Mouse (Mus musculus) midbrain, postnatal 0 days (tissue): ENCODE results near the gene Ccdc50. TPM values are rescaled to one million over a fixed set of nuclear protein-coding genes. Genes with fewer than 3 reads are reported as not detected.

Source experiments
- ATAC-seq: fragments of 200-750 bp; cut with Nextera tagmentation; 2 replicates; pipeline ENCODE4 v1.8.0; 2017; ENCODE audit warnings: moderate number of reproducible peaks, mild to moderate bottlenecking, moderate TSS enrichment, moderate library complexity; ENCODE audit not compliant: low FRiP score
- DNase-seq: peaks from one replicate; pipeline ENCODE4 v3.0.0-alpha.2; 2015; ENCODE audit warnings: low spot score
- H3K27ac ChIP-seq: fragments of 300-500 bp; sonication (generic); 2 replicates; pipeline ENCODE4 v1.5.1; 2014; ENCODE audit warnings: low read depth, mild to moderate bottlenecking, low read length, mixed read lengths
- H3K27me3 ChIP-seq: fragments of 300-500 bp; sonication (generic); 2 replicates; pipeline ENCODE4 v1.6.1; 2014; ENCODE audit warnings: low read length, control low read depth, mixed read lengths; ENCODE audit not compliant: insufficient read depth
- H3K36me3 ChIP-seq: fragments of 300-500 bp; sonication (generic); 2 replicates; pipeline ENCODE4 v1.6.1; 2014; ENCODE audit warnings: low read length, control low read depth, mixed read lengths; ENCODE audit not compliant: insufficient read depth
- H3K4me1 ChIP-seq: fragments of 300-500 bp; sonication (generic); 2 replicates; pipeline ENCODE4 v1.6.1; 2014; ENCODE audit warnings: mild to moderate bottlenecking, control low read depth, antibody characterized with exemption, low read length, mixed read lengths; ENCODE audit not compliant: insufficient read depth
- H3K4me2 ChIP-seq: fragments of 300-500 bp; sonication (generic); 2 replicates; pipeline ENCODE4 v1.6.1; 2014; ENCODE audit warnings: low read depth, mild to moderate bottlenecking, low read length, mixed read lengths; ENCODE audit not compliant: poor library complexity, severe bottlenecking
- H3K4me3 ChIP-seq: fragments of 300-500 bp; sonication (generic); 2 replicates; pipeline ENCODE4 v1.5.1; 2014; ENCODE audit warnings: low read depth, mild to moderate bottlenecking, low read length, moderate library complexity
- H3K9ac ChIP-seq: fragments of 300-500 bp; sonication (generic); replicated peaks from 2 replicates; pipeline ENCODE4 v1.6.1; 2014; ENCODE audit warnings: mild to moderate bottlenecking, low read length, moderate library complexity, mixed read lengths; ENCODE audit not compliant: poor library complexity, severe bottlenecking
- H3K9me3 ChIP-seq: fragments of 300-500 bp; sonication (generic); 2 replicates; pipeline ENCODE4 v1.6.1; 2016; ENCODE audit warnings: low read length, control low read depth
- CTCF ChIP-seq: IDR thresholded peaks from 2 replicates; pipeline ENCODE4 v1.5.1; 2016; ENCODE audit warnings: antibody characterized with exemption, mild to moderate bottlenecking
- WGBS: fragments of 180-500 bp; shearing (Covaris S2); extraction: QIAGEN DNeasy Blood & Tissue Kit; methylation state at CpG from one replicate; pipeline ENCODE4 v1.1.7; 2014; 5-methylcytosine and 5-hydroxymethylcytosine counted together
- polyA plus RNA-seq: library from polyadenylated mRNA; unstranded; fragments of >200 nt; fragmentation: Nextera tagmentation; extraction: Ambion mirVana; gene quantifications from 2 replicates; pipeline ENCODE4 v1.2.1, GENCODE M21; 2015
- total RNA-seq: library from RNA; depleted of rRNA; stranded (reverse); fragments of >200 nt; gene quantifications from 2 replicates; pipeline ENCODE4 v1.2.3, GENCODE M21; 2014

Ccdc50 gene
- total and polyA plus RNA-seq, 2 experiments from 2014 or later = 29.4 to 59.7 TPM

DNA sequence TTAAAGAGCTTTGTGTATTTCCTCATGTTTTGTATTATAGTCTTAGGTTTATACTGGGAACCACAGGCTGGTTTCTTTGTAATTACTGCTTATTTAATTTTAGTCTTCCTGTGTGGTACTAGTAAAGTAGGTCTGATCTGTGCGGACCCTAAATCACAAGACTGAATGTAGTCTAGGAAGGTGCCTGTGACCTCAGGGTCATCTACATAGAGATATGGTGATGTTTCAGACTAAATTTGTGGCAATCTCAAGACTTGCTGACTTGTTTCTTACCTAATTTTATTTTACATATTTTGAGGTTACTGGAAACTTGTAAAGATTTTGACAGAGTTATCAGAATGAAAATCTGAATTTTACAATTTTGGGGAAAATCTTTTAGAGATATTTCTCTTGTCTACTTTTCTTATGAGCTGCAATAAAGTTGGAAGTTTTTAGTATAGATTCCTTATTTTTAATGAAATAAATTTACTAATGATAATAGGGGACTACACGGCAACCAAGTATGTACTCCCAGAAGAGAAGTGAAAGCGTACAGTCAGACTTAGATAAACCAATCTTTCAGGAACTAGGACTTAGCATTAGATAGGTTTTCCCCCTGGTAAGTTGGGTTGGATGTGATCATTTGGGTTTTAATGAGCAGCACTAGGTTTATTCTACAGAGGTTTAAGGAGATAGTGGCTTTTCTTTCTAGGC is 10.5 kb downstream of the Ccdc50 start:
- Histone ChIP-seq H3K4me2 (no peak overlapping the region), H3K36me3 (no peaks in the 10 kb centered on the region), H3K9ac (no peak overlapping the region), H3K4me3 (no peak overlapping the region), H3K27me3 (no peaks in the 10 kb centered on the region), H3K9me3 (no peaks in the 10 kb centered on the region), H3K4me1 (no peaks in the 10 kb centered on the region), H3K27ac (no peak overlapping the region)
- no peak for DNase-seq
- no peak for ATAC-seq
- no peak for TF ChIP-seq CTCF
- 93% methylated on average over 3 of the region's 3 CpGs for WGBS

DNA sequence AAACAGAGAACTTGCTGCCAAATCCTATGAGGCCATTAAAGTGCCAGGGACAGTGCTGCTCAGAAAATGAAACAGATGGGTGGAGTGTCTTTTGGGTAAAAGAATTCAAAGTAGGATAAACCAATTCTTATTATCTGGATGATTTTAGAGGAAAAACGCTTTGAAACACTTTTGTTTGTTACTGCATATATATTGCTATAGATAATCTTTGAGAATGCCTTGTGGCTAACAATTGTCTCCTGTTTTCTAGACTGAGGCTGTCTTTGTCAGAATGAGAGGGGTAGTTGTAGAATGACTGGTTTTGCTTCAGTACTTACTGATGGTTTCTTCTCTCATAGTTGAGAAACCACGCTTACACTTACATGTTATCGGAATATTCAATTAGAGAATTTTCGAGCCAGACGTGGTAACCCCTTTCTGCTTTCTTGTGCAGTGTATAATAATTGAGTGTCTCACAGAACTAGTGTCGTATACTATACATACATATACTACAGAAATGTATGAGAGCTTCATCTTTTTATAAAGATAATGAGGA is 11.1 kb downstream of the Ccdc50 start:
- 88% methylated on average over 6 of the region's 6 CpGs for WGBS
- no peaks in the 10 kb centered on the region for H3K36me3 ChIP-seq
- no peaks in the 10 kb centered on the region for H3K4me1 ChIP-seq
- no peak for TF ChIP-seq CTCF
- H3K4me2 ChIP-seq = no peak overlapping the region
- H3K27ac ChIP-seq = no peak overlapping the region
- no peak overlapping the region for H3K4me3 ChIP-seq
- DNase-seq (no peak), ATAC-seq (no peak)
- no peaks in the 10 kb centered on the region for H3K27me3 ChIP-seq
- no peaks in the 10 kb centered on the region for H3K9me3 ChIP-seq
- no peak overlapping the region for H3K9ac ChIP-seq

DNA sequence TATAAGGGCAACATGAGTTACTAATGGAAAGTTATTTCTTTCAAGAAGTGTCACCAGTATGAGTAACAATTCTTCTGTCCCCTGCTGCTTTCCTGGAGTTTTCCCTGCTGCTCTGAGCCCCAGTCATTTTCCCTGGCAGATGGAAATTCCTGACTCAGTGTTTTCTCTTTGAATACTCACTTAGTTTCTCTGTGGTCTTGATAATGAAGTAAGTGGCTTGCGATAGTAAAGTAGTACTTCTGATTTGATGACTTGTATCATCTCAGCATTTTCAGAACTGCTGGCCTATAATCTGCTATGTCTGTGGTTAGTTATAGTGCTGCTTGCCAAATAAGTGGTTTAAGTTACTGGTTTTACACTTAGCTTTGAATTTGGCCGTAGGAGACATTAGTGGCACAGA is 12.9 kb downstream of the Ccdc50 start:
- H3K9ac ChIP-seq = no peak overlapping the region
- WGBS = 81% methylated on average over 2 of the region's 2 CpGs
- no peak for DNase-seq

DNA sequence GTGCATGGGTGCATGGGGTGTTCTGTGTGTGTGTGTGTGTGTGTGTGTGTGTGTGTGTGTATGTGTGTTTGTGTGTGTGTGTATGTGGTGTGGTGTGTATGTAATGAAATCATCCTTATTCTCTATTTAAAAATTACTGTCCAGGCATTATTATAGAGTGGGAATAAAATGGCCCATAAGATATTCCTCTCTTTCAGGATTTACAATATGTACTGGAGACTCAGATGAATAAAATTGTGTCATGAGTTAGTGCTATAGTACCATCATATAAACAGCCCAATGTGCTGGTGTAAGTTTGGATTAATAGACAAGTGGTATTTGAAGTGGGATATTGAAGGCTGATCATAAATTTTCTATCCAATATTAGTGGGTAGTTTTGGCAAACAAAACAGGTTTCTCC is 15.4 kb downstream of the Ccdc50 start:
- H3K4me2 ChIP-seq = no peak overlapping the region

More for the DNA sequence above, 12.9 kb downstream of the Ccdc50 start:
- ATAC-seq = no peak
- Histone ChIP-seq H3K9me3 (no peaks in the 10 kb centered on the region), H3K4me3 (no peak overlapping the region), H3K4me1 (no peaks in the 10 kb centered on the region), H3K4me2 (no peak overlapping the region), H3K27ac (no peak overlapping the region), H3K36me3 (no peaks in the 10 kb centered on the region), H3K27me3 (no peaks in the 10 kb centered on the region)
- no peak for TF ChIP-seq CTCF

DNA sequence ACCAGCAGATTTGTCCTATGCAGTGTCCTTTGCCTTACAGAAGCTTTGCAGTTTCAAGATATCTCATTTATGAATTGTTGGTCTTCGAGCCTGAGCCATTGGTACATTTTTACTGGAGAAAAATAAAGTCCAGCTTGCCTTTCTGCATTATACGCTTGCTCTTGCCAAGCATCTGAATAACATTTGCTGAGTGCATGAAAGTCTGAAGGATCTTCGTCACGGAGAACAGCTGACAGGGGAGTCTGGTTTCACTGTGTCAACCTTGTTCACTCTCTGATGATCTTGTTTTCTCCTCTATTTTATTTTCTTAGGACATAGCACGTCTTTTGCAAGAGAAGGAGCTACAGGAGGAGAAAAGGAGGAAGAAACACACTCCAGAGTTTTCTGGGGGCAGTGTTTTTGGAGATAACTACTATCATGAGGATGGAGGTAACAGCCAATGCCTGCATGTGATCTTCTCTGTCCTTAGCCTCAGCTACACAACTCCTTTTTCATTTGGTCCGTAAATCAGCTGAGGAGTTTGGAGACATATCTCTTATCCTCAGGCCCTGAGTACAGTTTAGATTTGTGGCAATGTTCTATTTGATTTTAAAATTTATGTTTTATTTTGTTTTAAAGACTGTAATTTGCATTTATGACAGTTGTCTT is 28.4 kb downstream of the Ccdc50 start:
- no peak for TF ChIP-seq CTCF
- DNase-seq (no peak), ATAC-seq (no peak)
- peaks cover 34% of the 10 kb centered on the region for H3K36me3 ChIP-seq
- H3K27ac ChIP-seq = no peak overlapping the region
- H3K9ac ChIP-seq = no peak overlapping the region
- H3K4me1 ChIP-seq = no peaks in the 10 kb centered on the region
- 0 out of 2 replicates have a peak, but pooled peaks cover 2% of the 10 kb centered on the region for H3K9me3 ChIP-seq
- WGBS = 94% methylated on average over 6 of the region's 6 CpGs
- no peak overlapping the region for H3K4me2 ChIP-seq
- H3K4me3 ChIP-seq = no peak overlapping the region
- no peaks in the 10 kb centered on the region for H3K27me3 ChIP-seq

More for the DNA sequence above, 15.4 kb downstream of the Ccdc50 start:
- H3K4me1 ChIP-seq = no peaks in the 10 kb centered on the region
- H3K36me3 ChIP-seq = no peaks in the 10 kb centered on the region
- no peaks in the 10 kb centered on the region for H3K27me3 ChIP-seq
- no peak overlapping the region for H3K4me3 ChIP-seq
- H3K27ac ChIP-seq = no peak overlapping the region
- ATAC-seq (no peak), DNase-seq (no peak)
- TF ChIP-seq CTCF = no peak
- no peak overlapping the region for H3K9ac ChIP-seq
- H3K9me3 ChIP-seq = no peaks in the 10 kb centered on the region

DNA sequence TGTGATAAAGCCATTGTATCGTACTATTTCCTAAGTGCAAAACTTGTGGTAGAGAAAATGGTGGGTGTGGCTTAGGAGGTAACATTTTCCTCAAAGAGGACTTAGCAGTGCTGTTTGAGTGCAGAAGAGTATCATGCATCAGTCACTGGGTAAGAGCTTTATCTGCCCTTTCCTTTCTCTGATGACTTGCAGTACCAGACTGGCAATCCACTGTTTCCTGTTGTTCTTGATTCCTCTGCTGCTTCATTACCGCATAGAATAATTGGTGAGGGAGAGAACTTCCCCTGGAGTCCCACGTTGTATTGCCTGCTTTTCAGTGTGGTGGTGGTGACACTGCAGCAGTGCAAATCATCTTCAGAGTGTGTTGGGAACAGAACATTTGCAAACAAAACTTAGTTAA is 29.0 kb downstream of the Ccdc50 start:
- Histone ChIP-seq H3K27me3 (no peaks in the 10 kb centered on the region), H3K4me3 (no peak overlapping the region), H3K9me3 (0 out of 2 replicates have a peak, but pooled peaks cover 2% of the 10 kb centered on the region), H3K9ac (no peak overlapping the region), H3K4me1 (no peaks in the 10 kb centered on the region), H3K4me2 (no peak overlapping the region), H3K27ac (no peak overlapping the region), H3K36me3 (peaks cover 36% of the 10 kb centered on the region)
- TF ChIP-seq CTCF = no peak
- WGBS = 97% methylated on average over 3 of the region's 3 CpGs
- ATAC-seq (no peak), DNase-seq (no peak)
